Mouse (Mus musculus) ES-E14 (cell line): Measurements from ENCODE around the gene Calhm3.

Source experiments
- CHD2 ChIP-seq: IDR thresholded peaks from 2 replicates; pipeline ENCODE4 v1.6.1; 2014; ENCODE audit warnings: mild to moderate bottlenecking, low read depth, low read length, inconsistent platforms
- HCFC1 ChIP-seq: IDR thresholded peaks from 2 replicates; pipeline ENCODE4 v1.6.1; 2012; ENCODE audit warnings: low read length, inconsistent platforms, borderline replicate concordance; ENCODE audit not compliant: insufficient read depth
- MAFK ChIP-seq: IDR thresholded peaks from 2 replicates; pipeline ENCODE4 v1.6.1; 2014; ENCODE audit warnings: mild to moderate bottlenecking, low read depth, low read length, inconsistent platforms; ENCODE audit not compliant: insufficient read depth

- TF ChIP-seq CHD2 (no peak), MAFK (no peak), HCFC1 (no peak)
Observed at GRCm38 (mm10) chr19:47144154-47144553, 13.4 kb downstream of the Calhm3 start, which contains the start of gene Calhm1.
